Mouse (Mus musculus) lung, adult 2 months (tissue): ENCODE results near the gene Serbp1.

Experiments
- CTCF ChIP-seq: fragments of 200-500 bp; IDR thresholded peaks from 2 replicates; pipeline ENCODE4 v1.5.1; 2011; ENCODE audit warnings: mild to moderate bottlenecking, low read length, control low read depth; ENCODE audit not compliant: insufficient read depth
- POLR2A ChIP-seq: fragments of 200-500 bp; IDR thresholded peaks from 2 replicates; pipeline ENCODE4 v1.6.1; 2011; ENCODE audit warnings: low read depth, mild to moderate bottlenecking, control low read depth, low read length, borderline replicate concordance; ENCODE audit errors: extremely low read depth

GRCm38 (mm10) chr6:67194606-67195005 lies 43.4 kb upstream of the Serbp1 start:
- TF ChIP-seq CTCF (no peak), POLR2A (no peak)
